Mouse (Mus musculus) limb, embryonic 15.5 days (tissue): ENCODE data around the gene Prr5. TPM values are rescaled to one million over a fixed set of nuclear protein-coding genes. Genes with fewer than 3 reads are reported as not detected.
"Not testable (repeated sequence)": the region's sequence is repeated elsewhere in the genome, so short reads cannot be mapped to it uniquely, and the experiment has no call there.

Experiments
- ATAC-seq: fragments of 200-750 bp; cut with Nextera tagmentation; 2 replicates; pipeline ENCODE4 v1.8.0; 2017; ENCODE audit warnings: low read depth, moderate TSS enrichment; ENCODE audit not compliant: insufficient number of reproducible peaks, low FRiP score, low TSS enrichment
- H3K27ac ChIP-seq: fragments of 300-500 bp; sonication (generic); 2 replicates; pipeline ENCODE4 v1.5.1; 2015; ENCODE audit warnings: moderate library complexity, mild to moderate bottlenecking, inconsistent platforms
- H3K27me3 ChIP-seq: fragments of 300-500 bp; sonication (generic); 2 replicates; pipeline ENCODE4 v1.6.1; 2015; ENCODE audit warnings: inconsistent platforms
- H3K36me3 ChIP-seq: fragments of 300-500 bp; sonication (generic); 2 replicates; pipeline ENCODE4 v1.6.1; 2015; ENCODE audit warnings: inconsistent platforms
- H3K4me1 ChIP-seq: fragments of 300-500 bp; sonication (generic); 2 replicates; pipeline ENCODE4 v1.6.1; 2015; ENCODE audit warnings: inconsistent platforms
- H3K4me2 ChIP-seq: fragments of 300-500 bp; sonication (generic); 2 replicates; pipeline ENCODE4 v1.6.1; 2015; ENCODE audit warnings: mild to moderate bottlenecking, inconsistent platforms
- H3K4me3 ChIP-seq: fragments of 300-500 bp; sonication (generic); 2 replicates; pipeline ENCODE4 v1.5.1; 2015; ENCODE audit warnings: mild to moderate bottlenecking, inconsistent platforms
- H3K9ac ChIP-seq: fragments of 300-500 bp; sonication (generic); 2 replicates; pipeline ENCODE4 v1.6.1; 2015; ENCODE audit warnings: inconsistent platforms
- H3K9me3 ChIP-seq: fragments of 300-500 bp; sonication (generic); 2 replicates; pipeline ENCODE4 v1.6.1; 2016; ENCODE audit warnings: inconsistent platforms
- WGBS: fragments of 180-500 bp; shearing (Covaris S2); methylation state at CpG from one replicate; pipeline ENCODE4 v1.1.7; 2015; 5-methylcytosine and 5-hydroxymethylcytosine counted together
- polyA plus RNA-seq: library from polyadenylated mRNA; unstranded; fragments of >200 nt; fragmentation: Nextera tagmentation; extraction: Ambion mirVana; gene quantifications from 2 replicates; pipeline ENCODE4 v1.2.1, GENCODE M21; 2015

Gene Prr5
- polyA plus RNA-seq, 1 experiment from 2014 or later, result 36.3 TPM

DNA sequence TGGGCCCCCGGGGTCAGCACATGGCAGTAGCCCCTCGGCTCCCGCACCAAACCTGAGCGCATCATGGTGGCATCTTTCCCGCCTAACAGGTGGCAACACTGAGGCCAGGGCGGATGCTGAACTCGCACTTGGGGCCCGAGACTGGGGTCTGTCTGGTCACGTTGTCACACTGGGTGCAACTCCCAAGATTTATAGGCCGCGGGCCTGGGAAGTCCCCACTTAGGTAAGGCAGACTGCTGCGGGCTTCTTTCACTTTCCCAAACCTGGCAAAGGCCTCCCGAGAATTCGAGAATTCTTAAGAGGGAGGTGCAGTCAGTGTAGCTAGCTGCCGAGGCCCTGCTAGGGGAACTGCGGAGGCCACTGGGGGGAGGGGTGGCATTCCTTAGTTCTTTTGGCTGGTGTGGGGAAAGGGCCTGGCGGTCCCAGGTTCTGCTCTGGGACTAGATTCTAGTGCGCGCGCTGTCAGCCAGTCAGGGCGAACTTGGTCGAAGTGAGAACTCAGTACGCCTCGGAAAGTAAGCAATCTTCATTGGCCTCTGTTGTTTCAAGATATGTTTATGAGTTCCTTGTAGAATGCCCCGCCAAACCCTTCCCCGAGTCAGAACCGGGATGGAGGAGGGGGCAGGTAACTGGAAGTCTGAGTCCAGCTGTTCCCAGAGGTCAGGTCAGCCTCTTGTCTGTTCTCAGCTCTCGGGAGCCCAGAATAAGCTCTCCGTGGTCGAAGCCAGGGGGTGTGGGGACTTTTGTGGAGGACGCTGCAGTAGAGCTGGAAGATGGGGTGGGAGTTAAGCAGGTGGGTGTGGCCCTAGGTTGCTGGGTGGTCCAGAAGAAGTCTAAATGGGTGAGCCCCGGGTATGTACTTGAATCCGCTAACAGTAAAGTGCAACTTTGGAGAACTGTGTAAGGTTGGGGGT, 51.1 kb downstream of the Prr5 start:
- H3K9me3 ChIP-seq, result no peaks in the 10 kb centered on the region
- 5% methylated on average over 33 of the region's 33 CpGs for WGBS
- H3K27ac ChIP-seq, result peak overlapping the region; percentile 54
- ATAC-seq, result 0 out of 2 replicates have a peak, but pooled peaks have one; percentile 15
- H3K4me2 ChIP-seq, result peak overlapping the region; percentile 86
- H3K36me3 ChIP-seq, result no peaks in the 10 kb centered on the region
- H3K27me3 ChIP-seq, result no peaks in the 10 kb centered on the region
- peak overlapping the region; percentile 33 for H3K9ac ChIP-seq
- H3K4me1 ChIP-seq, result peaks cover 19% of the 10 kb centered on the region
- peak overlapping the region; percentile 43 for H3K4me3 ChIP-seq

DNA sequence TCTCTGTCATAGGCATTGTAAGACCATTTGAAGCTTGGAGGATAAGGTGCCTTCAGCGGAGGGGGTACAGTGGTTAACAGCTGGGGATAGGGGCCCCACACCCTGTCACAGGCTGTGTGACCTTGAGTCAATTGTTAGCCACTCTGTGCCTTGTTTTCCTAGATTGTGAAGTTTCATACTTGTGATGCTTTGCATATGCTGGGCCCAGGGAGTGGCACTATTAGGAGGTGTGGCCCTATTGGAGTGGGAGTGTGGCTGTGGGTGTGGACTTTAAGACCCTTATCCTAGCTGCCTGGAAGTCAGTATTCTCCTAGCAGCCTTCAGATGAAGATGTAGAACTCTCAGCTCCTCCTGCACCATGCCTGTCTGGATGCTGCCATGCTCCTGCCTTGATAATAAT, 54.2 kb downstream of the Prr5 start:
- 96% methylated on average over 1 of the region's 1 CpGs for WGBS
- ATAC-seq, result not testable (repeated sequence)

DNA sequence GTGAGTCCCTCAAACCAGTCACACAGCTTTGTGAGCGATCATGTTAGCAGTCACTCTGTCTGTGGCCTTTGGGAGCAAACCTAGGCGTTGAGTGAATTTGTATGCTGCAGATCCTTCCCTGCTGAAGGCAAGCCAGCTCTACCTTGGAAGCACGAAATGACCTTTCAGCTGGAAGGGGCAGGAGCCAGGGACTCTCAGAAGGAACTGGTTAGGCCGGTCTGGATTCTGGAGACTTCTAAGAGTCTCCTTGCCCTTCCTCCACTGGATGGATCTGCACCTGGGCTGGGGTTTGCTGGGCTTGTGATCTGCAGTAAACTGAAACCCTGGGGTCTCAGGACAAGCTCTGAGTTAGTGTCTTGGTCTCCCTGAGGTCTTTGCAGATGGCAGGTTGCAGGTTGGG, 54.8 kb downstream of the Prr5 start:
- H3K4me1 ChIP-seq, result peaks cover 27% of the 10 kb centered on the region
- no peak overlapping the region for H3K27ac ChIP-seq
- H3K27me3 ChIP-seq, result no peaks in the 10 kb centered on the region
- H3K9me3 ChIP-seq, result no peaks in the 10 kb centered on the region
- H3K36me3 ChIP-seq, result no peaks in the 10 kb centered on the region
- 48% methylated on average over 4 of the region's 4 CpGs for WGBS
- H3K4me3 ChIP-seq, result no peak overlapping the region
- no peak overlapping the region for H3K9ac ChIP-seq
- no peak overlapping the region for H3K4me2 ChIP-seq
- ATAC-seq, result no peak

More for the DNA sequence above, 54.2 kb downstream of the Prr5 start:
- H3K4me1 ChIP-seq, result peaks cover 27% of the 10 kb centered on the region
- H3K27me3 ChIP-seq, H3K4me3 ChIP-seq, H3K9me3 ChIP-seq, H3K36me3 ChIP-seq, H3K4me2 ChIP-seq, H3K9ac ChIP-seq, H3K27ac ChIP-seq: not testable (repeated sequence)

DNA sequence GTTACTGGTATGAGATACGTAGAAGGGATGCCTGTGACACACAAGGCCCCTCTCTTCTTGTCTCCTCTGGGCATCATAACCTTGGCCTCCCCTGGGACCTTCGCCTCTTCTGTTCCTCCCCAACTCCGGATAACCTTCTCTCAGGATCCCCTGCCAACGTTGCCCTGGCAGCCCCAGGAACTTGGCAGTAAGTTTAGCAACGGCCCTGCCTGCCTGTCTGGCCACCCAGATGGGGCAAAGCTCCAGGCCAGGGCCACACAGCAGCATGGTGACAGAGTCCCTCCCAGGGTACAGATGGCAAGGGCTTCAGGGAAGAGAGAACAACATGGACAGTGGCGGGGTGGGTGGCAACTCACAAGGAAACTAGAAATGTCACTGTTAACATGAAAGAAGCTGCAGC, 60.3 kb downstream of the Prr5 start:
- no peaks in the 10 kb centered on the region for H3K27me3 ChIP-seq
- H3K4me1 ChIP-seq, result peaks cover 12% of the 10 kb centered on the region
- WGBS, result 72% methylated on average over 6 of the region's 6 CpGs
- H3K9me3 ChIP-seq, result no peaks in the 10 kb centered on the region
- ATAC-seq, result no peak
- H3K4me3 ChIP-seq, result no peak overlapping the region
- no peaks in the 10 kb centered on the region for H3K36me3 ChIP-seq
- H3K4me2 ChIP-seq, result no peak overlapping the region
- no peak overlapping the region for H3K9ac ChIP-seq
- no peak overlapping the region for H3K27ac ChIP-seq

DNA sequence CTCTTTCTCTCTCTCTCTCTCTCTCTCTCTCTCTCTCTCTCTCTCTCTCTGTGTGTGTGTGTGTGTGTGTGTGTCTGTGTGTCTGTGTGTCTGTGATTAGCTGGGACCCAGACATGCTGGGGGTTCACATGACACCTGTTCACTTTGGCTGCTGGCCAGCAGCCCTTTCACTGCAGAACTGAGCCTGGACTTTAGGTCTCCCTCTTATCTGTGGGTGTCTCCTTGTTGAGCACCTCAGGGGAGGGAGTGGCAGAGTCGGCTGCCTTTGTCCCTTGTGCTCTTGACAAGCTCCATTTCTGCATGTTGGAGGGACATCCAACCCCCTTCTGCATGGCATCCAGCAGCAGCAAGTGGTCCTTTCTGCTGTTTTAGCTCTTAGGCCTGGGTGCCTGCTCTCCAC, 61.5 kb downstream of the Prr5 start:
- Histone ChIP-seq H3K27me3 (no peaks in the 10 kb centered on the region), H3K9me3 (no peaks in the 10 kb centered on the region), H3K36me3 (no peaks in the 10 kb centered on the region), H3K9ac (no peak overlapping the region), H3K27ac (no peak overlapping the region), H3K4me2 (no peak overlapping the region), H3K4me3 (no peak overlapping the region), H3K4me1 (peaks cover 12% of the 10 kb centered on the region)
- 63% methylated on average over 1 of the region's 1 CpGs for WGBS
- no peak for ATAC-seq

DNA sequence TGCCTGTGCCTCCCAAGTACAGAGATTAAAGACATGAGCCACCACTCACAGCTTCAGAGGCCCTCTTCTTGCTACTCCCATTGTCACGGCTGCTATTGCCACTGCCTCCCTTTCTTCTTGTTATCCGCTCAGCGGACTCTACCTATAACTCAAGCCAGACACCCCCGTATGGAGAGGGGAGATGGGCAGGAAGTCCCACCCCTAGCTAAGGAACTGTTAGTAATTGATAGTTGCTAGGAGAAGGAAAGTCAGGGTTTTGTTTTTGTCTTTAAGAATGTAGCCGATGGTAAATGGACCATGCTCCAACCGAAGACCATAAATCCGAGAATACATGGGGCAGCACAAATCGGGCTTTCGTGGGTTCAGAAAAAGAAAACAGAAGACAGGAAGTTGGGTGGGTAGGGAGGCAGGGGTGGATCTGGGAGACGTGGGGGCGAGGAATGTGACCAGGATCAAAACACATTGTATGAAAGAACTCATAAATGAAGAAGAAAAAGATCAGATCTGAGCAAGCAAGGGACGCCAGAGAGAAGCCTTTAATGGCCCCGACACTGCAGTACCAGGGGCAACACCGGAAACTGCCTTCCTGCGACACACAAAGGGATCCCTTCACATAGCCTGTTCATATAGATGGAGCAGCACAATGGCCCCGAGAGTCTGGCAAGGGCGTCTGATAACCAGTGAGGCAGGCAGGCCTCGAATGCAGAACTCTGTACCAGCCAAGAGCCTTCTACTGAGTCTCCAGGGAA, 62.4 kb downstream of the Prr5 start:
- Histone ChIP-seq H3K36me3 (no peaks in the 10 kb centered on the region), H3K27me3 (no peaks in the 10 kb centered on the region), H3K4me1 (peaks cover 15% of the 10 kb centered on the region), H3K9ac (no peak overlapping the region), H3K9me3 (no peaks in the 10 kb centered on the region), H3K27ac (no peak overlapping the region), H3K4me3 (no peak overlapping the region), H3K4me2 (no peak overlapping the region)
- no peak for ATAC-seq
- WGBS, result 67% methylated on average over 18 of the region's 18 CpGs

DNA sequence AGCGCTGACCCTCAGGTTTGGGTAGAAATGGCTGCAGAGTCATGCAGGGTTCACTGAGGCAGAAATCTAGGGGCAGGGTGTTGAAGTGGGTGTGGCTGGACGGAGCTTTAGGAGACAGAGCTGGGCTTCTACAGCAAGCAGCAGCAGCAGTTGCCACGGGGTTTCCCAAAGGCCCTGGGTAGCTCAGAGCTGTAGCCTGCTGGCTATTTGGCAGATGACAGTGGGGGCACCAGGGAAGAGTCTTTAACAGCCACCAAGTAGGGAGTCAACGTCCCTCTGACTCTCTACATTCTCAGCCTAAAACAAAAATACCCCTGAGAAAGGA, 63.0 kb downstream of the Prr5 start:
- Histone ChIP-seq H3K4me3 (no peak overlapping the region), H3K27me3 (no peaks in the 10 kb centered on the region), H3K9ac (no peak overlapping the region), H3K4me1 (peaks cover 15% of the 10 kb centered on the region), H3K4me2 (no peak overlapping the region), H3K27ac (no peak overlapping the region), H3K9me3 (no peaks in the 10 kb centered on the region), H3K36me3 (no peaks in the 10 kb centered on the region)
- WGBS, result 64% methylated on average over 4 of the region's 4 CpGs
- ATAC-seq, result no peak

DNA sequence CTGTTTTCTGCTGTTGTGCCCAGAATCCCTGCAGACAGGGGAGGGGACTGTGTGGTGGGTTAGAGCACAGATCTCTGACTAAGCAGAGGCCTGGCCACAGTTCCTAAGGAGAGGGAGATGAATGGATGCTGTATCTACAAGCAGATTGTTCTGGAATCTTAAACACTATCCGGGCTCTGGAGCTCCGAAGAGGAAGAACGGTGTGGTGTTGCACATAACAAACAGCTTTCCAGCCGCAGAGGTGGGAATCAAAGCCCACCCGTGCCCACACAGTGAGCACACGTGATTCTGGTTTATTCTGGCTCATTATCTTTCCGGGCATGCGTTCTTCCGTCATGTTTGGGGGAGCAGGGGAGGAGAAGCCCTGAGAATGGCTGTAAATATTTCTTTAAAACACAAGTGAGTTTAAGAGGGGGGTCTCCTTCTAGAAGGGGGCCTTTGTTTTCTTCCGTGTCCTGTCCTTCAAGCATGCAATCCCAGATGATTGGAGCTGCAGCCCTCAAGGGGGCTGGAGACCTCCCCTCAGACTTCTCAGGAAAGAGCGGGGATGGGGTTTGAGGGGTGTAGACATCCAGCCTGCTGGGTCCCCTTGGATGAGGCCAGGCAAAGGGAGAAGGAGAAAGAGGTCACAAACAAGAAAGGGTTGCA, 67.0 kb downstream of the Prr5 start:
- ATAC-seq, result no peak
- H3K9ac ChIP-seq, result no peak overlapping the region
- H3K9me3 ChIP-seq, result no peaks in the 10 kb centered on the region
- WGBS, result 40% methylated on average over 11 of the region's 11 CpGs
- no peaks in the 10 kb centered on the region for H3K27me3 ChIP-seq
- no peak overlapping the region for H3K4me2 ChIP-seq
- no peak overlapping the region for H3K27ac ChIP-seq
- no peaks in the 10 kb centered on the region for H3K36me3 ChIP-seq
- peaks cover 7% of the 10 kb centered on the region; the same call in 1 of the 2 replicates for H3K4me1 ChIP-seq
- no peak overlapping the region for H3K4me3 ChIP-seq

DNA sequence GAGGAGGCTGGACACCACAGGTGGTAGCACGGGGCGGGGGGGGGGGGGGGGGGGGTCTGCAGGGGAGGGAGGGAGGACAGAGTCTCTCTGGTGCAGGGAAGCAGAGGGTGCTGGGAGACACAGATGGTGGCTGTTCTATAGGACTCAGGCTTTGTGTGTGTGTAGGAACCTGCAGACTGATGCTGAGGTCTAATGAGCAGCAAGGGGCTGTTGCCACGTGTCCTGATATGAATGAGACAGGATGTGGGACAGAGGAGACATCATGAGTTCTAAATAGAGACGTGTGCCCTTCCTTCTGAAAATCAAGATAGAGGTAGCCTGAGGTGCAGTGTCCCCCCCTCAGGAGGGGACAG, 67.5 kb downstream of the Prr5 start:
- H3K9me3 ChIP-seq, result no peaks in the 10 kb centered on the region
- ATAC-seq, result no peak
- no peak overlapping the region for H3K9ac ChIP-seq
- no peaks in the 10 kb centered on the region for H3K27me3 ChIP-seq
- H3K4me1 ChIP-seq, result peaks cover 6% of the 10 kb centered on the region; the same call in 1 of the 2 replicates
- 53% methylated on average over 2 of the region's 4 CpGs for WGBS
- H3K36me3 ChIP-seq, result no peaks in the 10 kb centered on the region
- H3K4me3 ChIP-seq, result no peak overlapping the region
- H3K4me2 ChIP-seq, result no peak overlapping the region
- no peak overlapping the region for H3K27ac ChIP-seq

DNA sequence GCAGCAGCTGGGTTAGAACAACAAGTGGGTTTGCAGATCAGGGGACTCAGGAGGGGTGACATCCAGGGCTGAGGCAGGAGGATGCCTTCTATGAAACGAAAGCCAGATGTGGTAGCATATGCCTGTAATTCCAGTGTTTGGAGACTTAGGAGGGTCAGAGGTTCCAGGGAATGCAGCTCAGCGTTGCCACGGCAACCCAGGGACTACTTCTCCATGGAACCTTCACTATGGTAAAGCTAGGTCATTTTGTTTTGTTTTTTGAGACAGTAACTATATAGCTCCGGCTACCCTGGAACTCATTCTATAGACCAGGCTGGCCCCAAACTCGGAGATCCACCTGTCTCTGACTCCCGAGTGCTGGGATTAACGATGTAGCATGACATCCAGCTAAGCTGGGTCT, 68.8 kb downstream of the Prr5 start:
- Histone ChIP-seq H3K36me3 (no peaks in the 10 kb centered on the region), H3K4me1 (peaks cover 4% of the 10 kb centered on the region; the same call in 1 of the 2 replicates), H3K9ac (no peak overlapping the region), H3K4me3 (no peak overlapping the region), H3K9me3 (no peaks in the 10 kb centered on the region), H3K27ac (no peak overlapping the region), H3K4me2 (no peak overlapping the region), H3K27me3 (no peaks in the 10 kb centered on the region)
- WGBS, result 90% methylated on average over 7 of the region's 7 CpGs
- ATAC-seq, result no peak

DNA sequence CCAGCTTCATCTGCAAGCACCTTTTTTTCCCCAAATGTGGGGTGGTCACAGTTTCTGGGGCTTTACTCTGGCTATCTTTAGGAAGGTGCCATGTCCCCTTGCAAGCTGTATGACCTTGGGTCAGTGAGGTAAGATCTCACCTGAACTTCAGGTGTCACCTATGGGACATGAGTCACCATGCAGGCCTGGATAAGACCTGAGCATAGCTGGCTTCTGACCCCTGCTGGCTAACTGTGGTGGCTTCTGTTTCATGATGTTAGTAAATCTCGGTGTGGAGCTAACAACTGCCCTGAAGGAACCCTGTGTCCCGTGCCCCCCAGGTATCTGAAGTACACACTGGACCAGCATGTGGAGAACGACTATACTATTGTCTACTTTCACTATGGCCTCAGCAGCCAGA, 72.2 kb downstream of the Prr5 start:
- H3K4me2 ChIP-seq, result no peak overlapping the region
- no peak for ATAC-seq
- no peak overlapping the region for H3K9ac ChIP-seq
- H3K36me3 ChIP-seq, result no peaks in the 10 kb centered on the region
- no peak overlapping the region for H3K4me3 ChIP-seq
- no peaks in the 10 kb centered on the region for H3K27me3 ChIP-seq
- H3K4me1 ChIP-seq, result peaks cover under 1% of the 10 kb centered on the region; the same call in 1 of the 2 replicates
- WGBS, result 66% methylated on average over 3 of the region's 3 CpGs
- no peak overlapping the region for H3K27ac ChIP-seq
- no peaks in the 10 kb centered on the region for H3K9me3 ChIP-seq

DNA sequence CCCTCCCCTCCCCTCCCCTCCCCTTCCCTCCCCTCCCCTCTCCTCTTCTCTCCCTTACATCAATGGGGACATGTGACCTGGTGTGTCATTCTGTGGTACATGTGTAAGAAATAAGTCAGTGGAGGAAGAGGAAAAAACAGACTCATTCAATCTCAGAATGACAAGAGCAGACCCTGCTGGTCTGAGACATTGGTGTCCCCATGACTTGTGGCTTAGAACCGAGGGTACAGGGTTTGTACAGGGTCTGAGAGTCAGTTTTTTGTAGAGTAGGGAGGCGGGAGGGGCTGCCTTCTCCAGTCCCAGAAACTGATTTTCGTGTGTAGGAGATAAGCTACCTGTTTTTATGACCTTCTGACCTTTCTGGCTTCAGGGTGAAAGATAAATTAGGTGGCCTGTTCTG, 73.9 kb downstream of the Prr5 start:
- H3K4me1 ChIP-seq, result no peaks in the 10 kb centered on the region
- no peak overlapping the region for H3K27ac ChIP-seq
- no peaks in the 10 kb centered on the region for H3K36me3 ChIP-seq
- no peaks in the 10 kb centered on the region for H3K27me3 ChIP-seq
- no peaks in the 10 kb centered on the region for H3K9me3 ChIP-seq
- no peak for ATAC-seq
- H3K9ac ChIP-seq, result no peak overlapping the region
- no peak overlapping the region for H3K4me3 ChIP-seq
- WGBS, result 4% methylated on average over 3 of the region's 3 CpGs
- H3K4me2 ChIP-seq, result no peak overlapping the region
